Mouse (Mus musculus): ENCODE data around the gene Tpst2. TPM values are rescaled to one million over a fixed set of nuclear protein-coding genes. Genes with fewer than 3 reads are reported as not detected.

The Tpst2 gene
- polyA plus RNA-seq, 1 experiment = 39.6 TPM

DNA sequence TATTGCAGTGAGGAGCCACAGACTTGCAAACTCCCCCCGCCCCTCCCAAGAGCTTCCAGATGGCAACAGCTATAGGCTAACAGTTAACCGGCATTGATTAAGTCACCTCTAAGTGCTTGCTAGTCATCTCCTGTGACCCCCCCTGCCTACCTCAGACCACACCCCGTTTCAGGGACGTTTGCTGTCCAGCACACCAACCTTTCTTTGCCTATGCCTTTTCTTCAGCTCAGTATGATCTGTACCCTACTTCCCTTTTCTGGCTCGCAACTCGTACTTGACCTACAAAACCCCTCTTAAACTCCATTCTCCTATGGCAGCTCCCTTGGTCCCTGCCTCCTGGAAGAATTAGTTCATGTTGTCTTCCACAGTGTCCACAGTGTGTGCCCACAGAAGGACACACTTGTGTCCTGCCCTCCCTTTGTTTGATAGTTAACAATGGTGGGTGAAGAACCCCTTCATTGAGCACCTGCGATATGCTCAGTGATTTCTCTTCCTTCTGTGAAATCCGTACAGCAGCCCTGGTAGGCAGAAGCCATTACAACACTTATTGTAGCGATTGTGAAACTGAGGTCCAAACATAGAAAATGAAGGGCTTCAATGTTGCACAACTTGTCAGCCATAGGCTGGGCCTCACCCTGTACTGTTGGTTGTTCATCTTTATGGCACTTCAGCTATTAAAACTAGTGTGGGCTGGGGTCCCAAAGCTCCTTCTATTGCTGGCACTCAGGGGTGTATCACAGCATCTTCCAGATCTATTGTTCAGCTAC is 10.3 kb upstream of the Tpst2 start:
- no peak for TF ChIP-seq CTCF (IDR thresholded peaks at IDR 0.05; ENCODE audit: borderline replicate concordance, insufficient read depth, low read length)
- Histone ChIP-seq H3K4me3 (ENCODE audit: insufficient read depth, low read length) (no peak overlapping the region), H3K4me1 (ENCODE audit: control insufficient read depth, insufficient read depth, low read length) (no peaks in the 10 kb centered on the region), H3K27ac (ENCODE audit: insufficient read depth, low read length) (no peak overlapping the region)

DNA sequence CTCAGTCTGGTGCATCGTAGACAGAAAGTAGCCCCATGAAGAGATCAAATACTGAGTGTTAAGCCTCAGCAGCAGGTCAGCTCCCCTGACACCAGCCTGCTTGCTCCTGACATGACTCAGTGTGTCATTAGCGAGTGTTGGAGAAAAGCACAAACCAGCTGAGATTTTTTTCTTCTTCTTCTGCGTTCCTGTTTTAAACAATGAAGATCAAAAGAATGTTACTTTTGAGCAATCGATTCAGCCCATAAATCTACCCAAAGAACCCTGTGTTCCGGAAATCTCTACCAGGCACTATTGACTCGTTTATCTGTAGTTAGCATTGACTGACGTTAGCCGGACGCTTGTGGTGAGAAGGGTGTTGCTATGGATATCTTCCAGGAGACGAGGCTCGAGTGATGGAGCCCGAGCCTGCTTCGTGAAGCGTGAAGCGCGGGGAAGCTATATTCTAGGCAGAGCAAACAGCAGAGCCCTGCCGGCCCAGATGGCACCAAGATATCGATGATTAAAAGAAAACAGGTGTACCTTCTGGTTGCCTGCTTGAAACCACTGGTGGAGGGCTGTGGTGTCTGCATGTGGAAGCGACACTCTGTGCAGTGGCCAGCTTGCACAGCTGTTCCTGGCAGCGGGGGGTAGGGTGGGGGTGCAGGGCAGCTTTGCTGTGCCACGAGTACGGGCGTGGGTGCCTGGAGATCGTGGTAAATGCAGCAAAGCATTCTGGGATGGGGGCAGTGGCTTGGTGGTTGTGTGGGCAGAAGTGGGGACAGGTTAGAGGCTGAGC is 5.5 kb upstream of the Tpst2 start:
- H3K27ac ChIP-seq (ENCODE audit: insufficient read depth, low read length) = no peak overlapping the region
- no peak for TF ChIP-seq CTCF (IDR thresholded peaks at IDR 0.05; ENCODE audit: borderline replicate concordance, insufficient read depth, low read length)
- H3K4me3 ChIP-seq (ENCODE audit: insufficient read depth, low read length) = no peak overlapping the region
- no peaks in the 10 kb centered on the region for H3K4me1 ChIP-seq (ENCODE audit: control insufficient read depth, insufficient read depth, low read length)

DNA sequence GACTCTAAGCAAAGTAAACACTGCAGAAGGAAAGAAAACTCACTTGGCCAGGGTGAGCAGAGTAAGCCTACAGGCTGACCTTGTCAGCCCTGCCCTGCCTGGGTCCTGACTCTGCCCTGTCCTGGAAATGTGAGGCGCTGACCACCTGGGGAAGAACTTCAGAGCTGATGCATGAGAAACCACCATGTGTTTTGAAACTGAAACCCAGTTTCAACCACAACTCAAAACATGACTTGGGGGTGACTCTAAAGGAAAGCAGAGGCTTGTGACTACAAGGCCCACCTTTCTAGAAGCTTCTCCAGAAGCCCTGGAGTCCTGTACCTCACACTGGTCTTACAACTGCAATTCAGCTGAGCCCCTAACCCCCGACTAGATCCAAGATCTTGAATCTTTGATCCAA is 3.6 kb upstream of the Tpst2 start:
- Histone ChIP-seq H3K4me1 (ENCODE audit: control insufficient read depth, insufficient read depth, low read length) (no peaks in the 10 kb centered on the region), H3K4me3 (ENCODE audit: insufficient read depth, low read length) (no peak overlapping the region), H3K27ac (ENCODE audit: insufficient read depth, low read length) (no peak overlapping the region)
- TF ChIP-seq CTCF (IDR thresholded peaks at IDR 0.05; ENCODE audit: borderline replicate concordance, insufficient read depth, low read length) (no peak), POLR2A (IDR thresholded peaks at IDR 0.05; ENCODE audit: low read depth, low read length) (no peak)

DNA sequence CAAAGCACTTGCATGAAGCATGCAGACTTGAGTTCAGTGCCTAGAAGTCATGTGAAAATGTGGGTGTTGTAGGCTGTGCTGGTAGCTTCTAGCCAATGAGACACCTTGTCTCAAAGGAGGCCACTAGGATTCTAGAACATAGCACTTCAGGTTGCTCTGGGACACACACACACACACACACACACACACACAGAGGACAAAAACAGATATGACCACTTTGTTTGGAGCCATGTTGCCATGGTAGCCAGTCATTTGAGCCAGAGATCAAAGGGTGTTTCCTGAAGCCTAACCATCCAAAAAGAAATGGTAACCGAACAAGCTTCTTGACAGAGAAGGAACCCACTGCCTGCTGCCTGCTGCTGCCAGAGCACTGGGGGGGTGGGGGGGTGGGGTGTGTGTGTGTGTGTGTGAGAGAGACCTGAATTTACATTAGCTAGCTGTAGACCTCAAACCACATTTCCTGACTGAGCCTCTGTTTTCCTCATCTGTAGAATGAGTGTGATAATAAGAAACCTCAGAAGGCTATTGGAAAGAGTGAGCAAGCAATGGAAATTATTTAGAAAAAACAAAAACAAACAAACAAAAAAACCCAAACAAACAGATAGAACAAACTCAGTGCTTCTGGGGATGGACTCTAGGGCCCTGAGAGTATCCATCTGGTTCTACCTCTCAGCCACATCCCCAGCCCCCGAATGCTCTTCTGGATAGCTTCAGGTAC is 2.6 kb upstream of the Tpst2 start:
- H3K27ac ChIP-seq (ENCODE audit: insufficient read depth, low read length) = no peak overlapping the region
- H3K4me3 ChIP-seq (ENCODE audit: insufficient read depth, low read length) = no peak overlapping the region
- TF ChIP-seq CTCF (IDR thresholded peaks at IDR 0.05; ENCODE audit: borderline replicate concordance, insufficient read depth, low read length) (no peak), POLR2A (IDR thresholded peaks at IDR 0.05; ENCODE audit: low read depth, low read length) (no peak)
- no peaks in the 10 kb centered on the region for H3K4me1 ChIP-seq (ENCODE audit: control insufficient read depth, insufficient read depth, low read length)

DNA sequence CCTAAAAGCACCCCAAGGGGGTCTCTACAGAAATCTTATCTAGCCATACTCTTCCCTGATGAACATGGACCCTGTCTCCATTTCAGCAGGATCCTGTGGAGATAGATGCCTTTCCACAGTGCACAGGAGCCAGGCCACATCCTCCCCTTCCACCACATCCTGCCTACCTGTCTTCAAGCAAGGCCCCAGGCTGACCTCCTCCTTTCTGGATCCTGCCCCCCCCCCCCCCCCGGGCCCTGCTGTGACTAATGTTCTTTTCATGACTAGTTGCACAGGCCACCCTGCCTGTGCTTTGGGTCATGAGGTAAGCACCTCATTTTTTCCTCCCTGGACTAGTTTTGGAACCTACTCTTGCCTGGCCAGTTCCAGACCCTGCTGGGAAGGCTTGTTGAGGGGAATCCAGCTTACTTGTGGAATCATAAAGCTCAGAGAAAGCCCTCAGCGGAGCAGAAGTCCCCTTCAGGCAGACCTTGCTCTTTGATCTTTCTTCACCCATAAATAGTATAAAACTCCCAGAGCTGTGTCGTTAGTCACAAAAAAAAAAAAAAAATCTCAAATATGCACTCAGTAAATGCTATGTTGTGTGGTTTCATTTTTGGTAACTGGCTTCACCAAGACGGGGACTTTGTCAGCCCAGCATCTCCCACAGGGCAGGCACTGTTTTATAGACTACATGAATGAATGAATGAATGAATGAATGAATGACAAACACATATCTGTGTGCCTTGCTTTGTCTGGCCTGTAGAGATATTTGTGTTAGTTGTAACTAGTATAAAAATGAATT is 1.3 kb upstream of the Tpst2 start:
- Histone ChIP-seq H3K4me3 (ENCODE audit: insufficient read depth, low read length) (no peak overlapping the region), H3K4me1 (ENCODE audit: control insufficient read depth, insufficient read depth, low read length) (peaks cover 7% of the 10 kb centered on the region; the same call in 1 of the 2 replicates), H3K27ac (ENCODE audit: insufficient read depth, low read length) (no peak overlapping the region)
- no peak for TF ChIP-seq POLR2A (IDR thresholded peaks at IDR 0.05; ENCODE audit: low read depth, low read length)
- TF ChIP-seq CTCF (IDR thresholded peaks at IDR 0.05; ENCODE audit: borderline replicate concordance, insufficient read depth, low read length) = no peak

DNA sequence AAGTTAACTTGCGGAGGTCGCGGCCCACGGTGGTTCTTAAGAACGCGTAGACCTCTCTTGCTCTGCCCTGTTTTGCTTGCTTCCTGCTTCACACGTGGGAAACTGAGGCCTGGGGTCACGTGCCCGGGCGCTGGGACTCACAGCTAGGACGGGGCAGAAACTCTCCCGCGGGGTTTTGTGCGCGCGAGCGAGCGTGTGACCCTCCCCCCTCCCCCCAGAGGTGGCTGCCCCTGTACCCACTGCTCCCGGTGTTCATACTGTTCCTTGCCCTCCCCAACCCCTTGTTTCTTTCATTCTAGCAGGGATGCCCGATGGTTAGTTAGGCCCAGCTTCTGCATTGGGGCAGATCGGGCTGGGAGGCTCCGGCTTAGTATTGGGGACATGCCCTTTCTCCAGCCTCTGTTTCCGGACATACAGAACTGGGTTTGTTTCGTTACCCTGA is 437 bp downstream of the Tpst2 start:
- H3K4me1 ChIP-seq (ENCODE audit: control insufficient read depth, insufficient read depth, low read length) = peaks cover 22% of the 10 kb centered on the region; the same call in 1 of the 2 replicates
- peak overlapping the region; percentile 91 for H3K4me3 ChIP-seq (ENCODE audit: insufficient read depth, low read length)
- no peak for TF ChIP-seq POLR2A (IDR thresholded peaks at IDR 0.05; ENCODE audit: low read depth, low read length)
- no peak for TF ChIP-seq CTCF (IDR thresholded peaks at IDR 0.05; ENCODE audit: borderline replicate concordance, insufficient read depth, low read length)
- H3K27ac ChIP-seq (ENCODE audit: insufficient read depth, low read length) = peak overlapping the region; percentile 66

DNA sequence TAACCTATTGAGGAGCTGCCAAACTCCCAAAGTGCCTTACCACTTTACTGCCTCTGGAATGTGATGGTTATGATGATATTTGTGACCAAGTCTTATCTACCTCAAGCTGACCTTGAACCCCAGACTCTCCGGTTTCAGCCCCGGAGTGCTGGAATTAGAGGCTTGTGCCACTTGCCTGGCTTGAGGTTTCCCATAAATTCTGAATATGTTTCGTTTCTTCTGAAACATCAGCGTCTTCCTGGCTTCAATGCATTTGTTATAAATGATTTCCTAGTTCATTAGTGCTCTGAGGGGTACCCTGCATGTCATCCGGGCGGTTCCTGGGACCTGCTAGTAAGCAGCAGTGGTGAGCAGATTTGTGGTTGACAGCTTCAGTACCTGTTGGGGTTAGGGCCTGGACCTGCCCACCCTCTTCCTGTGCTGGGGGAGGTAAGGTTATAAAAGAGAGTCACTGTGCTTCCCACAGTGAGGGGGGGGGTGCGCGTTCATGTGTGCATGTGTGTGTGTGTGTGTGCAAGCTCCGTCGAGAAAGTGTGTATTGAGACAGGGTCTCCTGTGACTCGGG is 1.5 kb downstream of the Tpst2 start:
- H3K27ac ChIP-seq (ENCODE audit: insufficient read depth, low read length) = no peak overlapping the region
- peak overlapping the region; percentile 91 for H3K4me3 ChIP-seq (ENCODE audit: insufficient read depth, low read length)
- TF ChIP-seq CTCF (IDR thresholded peaks at IDR 0.05; ENCODE audit: borderline replicate concordance, insufficient read depth, low read length) = no peak
- TF ChIP-seq POLR2A (IDR thresholded peaks at IDR 0.05; ENCODE audit: low read depth, low read length) = no peak
- peaks cover 25% of the 10 kb centered on the region; the same call in 1 of the 2 replicates for H3K4me1 ChIP-seq (ENCODE audit: control insufficient read depth, insufficient read depth, low read length)

DNA sequence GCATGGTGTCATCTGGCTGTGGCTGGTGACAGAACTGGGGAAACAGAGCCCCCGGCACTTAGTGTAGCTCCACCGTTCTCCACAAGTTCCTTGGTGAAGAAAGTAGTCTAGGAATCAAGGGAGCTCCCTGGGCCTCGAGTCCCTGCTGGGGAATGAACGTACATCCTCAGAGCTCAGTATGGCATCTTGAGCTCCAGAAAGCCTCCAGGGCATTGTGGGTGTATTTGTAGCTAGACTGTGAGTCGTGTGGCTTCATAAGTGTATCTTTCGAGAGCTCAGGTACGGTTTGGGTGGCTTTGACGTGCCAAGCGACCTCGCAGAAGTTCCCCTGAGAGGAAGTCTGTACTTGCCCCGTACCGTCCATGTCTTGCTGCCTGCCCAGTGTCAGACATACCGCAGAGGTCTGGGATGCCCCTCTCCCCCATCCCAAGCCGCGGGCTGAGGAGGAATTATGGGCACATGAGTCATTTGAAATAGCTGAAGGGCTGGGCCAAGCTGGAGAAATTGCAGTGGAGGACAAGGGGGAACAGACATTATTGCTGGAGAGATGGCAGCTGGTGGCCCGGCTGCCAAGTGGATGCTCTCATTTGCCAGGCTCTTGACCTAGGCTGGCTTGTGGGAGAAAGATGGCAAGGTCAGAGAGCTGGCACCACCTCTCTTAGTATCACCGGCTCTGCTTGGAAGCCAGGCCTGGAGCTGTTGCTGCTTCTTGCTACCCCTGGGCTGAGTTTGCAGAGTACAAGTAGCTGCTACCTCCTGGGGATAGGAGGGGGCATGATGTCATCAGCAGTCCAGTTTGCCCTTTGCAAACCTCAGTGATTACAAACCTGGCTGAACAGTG is 2.9 kb downstream of the Tpst2 start:
- peaks cover 25% of the 10 kb centered on the region; the same call in 1 of the 2 replicates for H3K4me1 ChIP-seq (ENCODE audit: control insufficient read depth, insufficient read depth, low read length)
- no peak overlapping the region for H3K4me3 ChIP-seq (ENCODE audit: insufficient read depth, low read length)
- peak overlapping the region; percentile 57 for H3K27ac ChIP-seq (ENCODE audit: insufficient read depth, low read length)
- TF ChIP-seq POLR2A (IDR thresholded peaks at IDR 0.05; ENCODE audit: low read depth, low read length) = no peak

Data from embryonic fibroblast, embryonic 13.5 days (primary cell).